Mouse (Mus musculus) gonadal fat pad, adult 2 months (tissue): ENCODE data around the gene Zfp866. TPM values are rescaled to one million over a fixed set of nuclear protein-coding genes. Genes with fewer than 3 reads are reported as not detected.

Experiments used
- DNase-seq: peaks from one replicate; pipeline ENCODE4 v3.0.0-alpha.2; 2012; ENCODE audit warnings: low read depth
- polyA plus RNA-seq: library from polyadenylated mRNA; depleted of rRNA; stranded (reverse); fragments of >200 nt; gene quantifications from 2 replicates; pipeline ENCODE4 v1.2.3, GENCODE M21; 2012; rRNA removed

Zfp866 gene
- polyA plus RNA-seq, 1 experiment, result 8.9 TPM

DNA sequence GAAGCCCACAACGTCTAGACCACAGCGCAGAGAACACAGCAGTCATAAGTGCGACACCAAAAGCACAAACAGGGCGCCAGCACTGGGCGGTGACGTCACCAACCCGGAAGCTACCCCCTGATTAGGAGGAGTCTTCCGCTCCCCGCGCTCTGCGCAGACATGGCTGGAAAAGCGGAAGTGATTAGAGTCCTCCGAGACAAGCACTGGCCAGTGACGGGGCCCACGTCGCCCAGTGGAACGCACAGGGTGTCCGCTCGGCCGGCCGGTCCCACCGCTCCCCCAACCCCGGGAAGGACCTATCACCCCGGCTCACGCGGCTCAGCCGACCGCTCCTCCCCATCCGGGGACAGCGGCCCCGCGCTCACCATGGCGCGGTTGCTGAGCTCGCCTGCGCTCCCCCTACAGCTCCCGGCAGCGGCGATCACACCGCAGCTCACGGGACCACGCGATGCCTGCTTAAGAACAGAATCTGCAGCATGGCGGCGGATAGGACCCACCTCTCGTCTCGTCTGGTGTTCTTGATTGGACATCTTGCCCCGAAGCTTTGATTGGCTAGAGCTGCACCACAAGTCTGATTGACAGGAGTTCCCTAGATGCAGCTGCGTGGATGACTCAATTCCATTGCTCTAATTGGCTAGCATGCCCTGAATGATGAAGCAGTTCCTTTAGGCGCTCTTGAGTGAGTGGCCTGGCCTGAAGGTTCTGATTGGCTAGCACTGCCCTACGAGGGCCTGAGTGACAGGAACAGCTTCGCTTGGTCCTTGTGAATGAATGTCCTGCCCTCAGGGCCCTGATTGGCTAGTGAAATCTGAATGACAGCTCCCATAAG lies 74.4 kb downstream of the Zfp866 start:
- DNase-seq, result peak; percentile 99

GRCm38 (mm10) chr8:69715366-69715765 lies 75.6 kb downstream of the Zfp866 start:
- DNase-seq, result no peak

DNA sequence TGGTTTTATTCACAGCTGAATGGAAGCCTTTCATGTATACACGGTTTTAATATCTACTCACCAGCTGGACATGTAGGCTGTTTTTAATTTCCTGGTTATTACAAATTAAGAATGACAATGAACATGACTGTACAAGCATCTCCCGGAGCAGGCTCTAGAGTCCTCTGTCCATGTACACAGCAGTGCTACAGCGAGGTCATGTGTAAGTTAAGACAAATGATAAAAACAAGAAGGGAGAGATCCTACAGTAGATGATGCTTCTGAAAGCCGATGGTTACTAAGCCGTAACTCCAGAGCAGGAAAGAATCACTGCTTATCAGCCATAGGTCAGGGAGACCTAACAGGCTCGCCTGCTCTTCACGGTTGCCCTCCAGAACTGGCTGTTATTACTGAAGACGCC lies 77.5 kb downstream of the Zfp866 start:
- DNase-seq, result no peak

Other genes with a start within 250 kb of the Zfp866 start
- gene Zfp868, start 165.6 kb downstream of the Zfp866 start, polyA plus RNA-seq, result 5.2 and 6.3 TPM in 2 replicates
- gene Zfp964, start 136.7 kb downstream of the Zfp866 start, polyA plus RNA-seq, result 1.7 and 2.4 TPM in 2 replicates
- 6.3 and 7.3 TPM in 2 replicates for gene Zfp869, start 80.5 kb downstream of the Zfp866 start, polyA plus RNA-seq
- 2.5 TPM in 2 replicates for gene Zfp963, start 41.2 kb downstream of the Zfp866 start, polyA plus RNA-seq
- 0.25 TPM in 1 of 2 replicates, not detected in the other for gene Gm20422, start 16.3 kb downstream of the Zfp866 start, polyA plus RNA-seq
- gene Atp13a1, start within 50 bp of the Zfp866 start, polyA plus RNA-seq, result 49.6 and 59.8 TPM in 2 replicates
- gene Gmip, start 17.5 kb upstream of the Zfp866 start, polyA plus RNA-seq, result 12.1 and 14.7 TPM in 2 replicates
- gene Lpar2, start 31.3 kb upstream of the Zfp866 start, polyA plus RNA-seq, result 1.8 and 2.6 TPM in 2 replicates
- gene Pbx4, start 41.3 kb upstream of the Zfp866 start, polyA plus RNA-seq, result 3.3 and 3.7 TPM in 2 replicates
- 1.0 and 1.1 TPM in 2 replicates for gene Cilp2, start 96.5 kb upstream of the Zfp866 start, polyA plus RNA-seq
- gene Tssk6, start 111.0 kb upstream of the Zfp866 start, polyA plus RNA-seq, result 10.3 and 13.0 TPM in 2 replicates
- gene Ndufa13, start 111.4 kb upstream of the Zfp866 start, polyA plus RNA-seq, result 106 and 123 TPM in 2 replicates
- gene Yjefn3, start 111.5 kb upstream of the Zfp866 start, polyA plus RNA-seq, result 3.7 and 4.8 TPM in 2 replicates
- 51.1 and 68.3 TPM in 2 replicates for gene Gatad2a, start 205.2 kb upstream of the Zfp866 start, polyA plus RNA-seq